ENCODE assay signal across 11 mouse cellular contexts in the genomic region with DNA sequence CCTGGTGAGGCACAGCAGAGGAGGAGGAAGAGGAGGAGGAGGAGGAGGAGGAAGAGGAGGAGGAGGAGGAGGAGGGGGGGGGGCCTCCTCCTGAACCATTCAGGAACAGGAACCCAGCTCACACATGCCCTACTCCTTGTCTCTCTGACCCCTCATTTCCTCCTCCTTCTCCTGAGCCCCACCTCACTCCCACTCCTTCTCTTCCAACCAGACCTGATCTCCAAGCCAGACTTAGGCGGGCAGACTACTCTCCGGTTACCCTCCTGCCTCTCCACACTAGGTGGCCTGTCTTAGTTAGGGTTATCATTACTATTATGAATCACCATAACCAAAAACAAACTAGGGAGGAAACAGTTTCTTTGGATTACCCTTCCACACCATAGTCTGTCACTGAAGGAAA.
"Had no signal": no experiment of that assay in that cellular context is flagged by ENCODE, and none has a peak within 500 bp of the region (broad histone marks: within the 10 kb centered on the region; RNA-seq: fewer than 3 reads in every experiment).

No protein-coding gene starts in this region.

- H3K9ac ChIP-seq: intestine, embryonic 15.5 days; limb, embryonic 15.5 days; lung, embryonic 15.5 days; midbrain, embryonic 15.5 days; stomach, embryonic 15.5 days had no signal

- H3K4me2 ChIP-seq: intestine, embryonic 15.5 days; limb, embryonic 15.5 days; lung, embryonic 15.5 days; midbrain, embryonic 15.5 days; stomach, embryonic 15.5 days had no signal

- H3K9me3 ChIP-seq: intestine, embryonic 15.5 days; limb, embryonic 15.5 days; lung, embryonic 15.5 days; midbrain, embryonic 15.5 days; stomach, embryonic 15.5 days had no signal

- H3K27me3 ChIP-seq: intestine, embryonic 15.5 days; limb, embryonic 15.5 days; lung, embryonic 15.5 days; midbrain, embryonic 15.5 days; stomach, embryonic 15.5 days had no signal

- H3K36me3 ChIP-seq: intestine, embryonic 15.5 days; limb, embryonic 15.5 days; lung, embryonic 15.5 days; midbrain, embryonic 15.5 days; stomach, embryonic 15.5 days had no signal

- H3K27ac ChIP-seq: intestine, embryonic 15.5 days; limb, embryonic 15.5 days; lung, embryonic 15.5 days; midbrain, embryonic 15.5 days; stomach, embryonic 15.5 days had no signal

- DNase-seq: kidney, adult 9 months; kidney, postnatal 14 days; left cerebral cortex, postnatal 4 days; right cerebral cortex, postnatal 14 days; thymus, adult 2 months; thymus, postnatal 25 days had no signal

- H3K4me1 ChIP-seq: lung, embryonic 15.5 days; midbrain, embryonic 15.5 days; stomach, embryonic 15.5 days had no signal

- H3K4me3 ChIP-seq: intestine, embryonic 15.5 days; limb, embryonic 15.5 days; lung, embryonic 15.5 days; midbrain, embryonic 15.5 days; stomach, embryonic 15.5 days had no signal

- ATAC-seq: intestine, embryonic 15.5 days; midbrain, embryonic 15.5 days had no signal
